Mouse (Mus musculus) cerebellum, postnatal 10 days (tissue): Measurements from ENCODE around the gene Gm20696.

Experiments
- DNase-seq, 2 experiments: peaks; one replicate each; pipeline ENCODE4 v3.0.0; 2021; ENCODE audit warnings: mixed read lengths in 2 of 2

Gm20696 gene

GRCm38 (mm10) chr6:99663232-99663631 is 3.4 kb downstream of the Gm20696 start:
- no peak for DNase-seq

GRCm38 (mm10) chr6:99660443-99660842 is 6.2 kb downstream of the Gm20696 start:
- DNase-seq, result no peak

- DNase-seq, result peak; percentile 32 to 37
These were observed 8.0 kb downstream of the Gm20696 start for GRCm38 (mm10) chr6:99658586-99658985.

- no peak for DNase-seq
These were observed 10.5 kb downstream of the Gm20696 start for GRCm38 (mm10) chr6:99656088-99656487.

DNA sequence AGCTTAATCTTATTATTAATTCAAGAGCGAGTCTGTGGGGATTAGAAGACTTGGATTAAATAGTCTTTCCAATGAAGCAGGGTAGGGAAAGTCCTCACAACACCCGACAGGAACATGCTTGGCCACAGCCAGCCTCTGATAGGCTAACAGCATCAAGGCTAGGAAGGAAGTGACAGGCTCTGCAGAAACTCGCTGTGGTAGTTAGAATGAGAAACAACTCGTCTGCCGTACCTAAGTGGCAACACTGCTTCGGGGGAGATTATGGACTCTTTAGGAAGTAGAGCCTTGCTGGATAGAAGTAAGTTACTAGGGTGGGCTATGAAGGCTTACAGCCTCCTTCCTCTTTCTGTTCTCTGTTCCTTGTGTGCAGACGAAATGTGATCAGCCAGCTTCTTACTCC is 11.1 kb downstream of the Gm20696 start:
- no peak for DNase-seq

- no peak for DNase-seq
These were observed 12.3 kb downstream of the Gm20696 start for GRCm38 (mm10) chr6:99654343-99654742.

DNA sequence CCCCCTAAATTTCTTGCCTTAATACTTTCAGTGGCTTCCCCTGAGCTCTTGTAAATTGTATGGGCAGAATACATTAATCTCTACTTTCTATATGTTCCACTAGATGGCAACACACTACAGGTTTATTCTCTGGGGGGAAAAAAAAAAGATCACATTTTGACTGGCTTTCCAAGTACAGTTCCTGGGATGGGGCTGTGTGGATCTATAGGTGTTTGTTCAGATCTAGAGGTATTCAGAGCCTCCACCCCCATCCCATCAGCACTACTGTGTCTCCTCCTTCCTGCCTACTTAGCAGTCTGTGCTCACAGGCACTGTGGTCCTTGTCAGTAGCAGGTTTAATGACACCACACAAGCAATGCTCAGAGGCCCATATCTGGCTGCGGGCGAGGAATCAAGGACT is 14.3 kb downstream of the Gm20696 start:
- peak in 1 of 2 experiments; percentile 26 for DNase-seq

DNA sequence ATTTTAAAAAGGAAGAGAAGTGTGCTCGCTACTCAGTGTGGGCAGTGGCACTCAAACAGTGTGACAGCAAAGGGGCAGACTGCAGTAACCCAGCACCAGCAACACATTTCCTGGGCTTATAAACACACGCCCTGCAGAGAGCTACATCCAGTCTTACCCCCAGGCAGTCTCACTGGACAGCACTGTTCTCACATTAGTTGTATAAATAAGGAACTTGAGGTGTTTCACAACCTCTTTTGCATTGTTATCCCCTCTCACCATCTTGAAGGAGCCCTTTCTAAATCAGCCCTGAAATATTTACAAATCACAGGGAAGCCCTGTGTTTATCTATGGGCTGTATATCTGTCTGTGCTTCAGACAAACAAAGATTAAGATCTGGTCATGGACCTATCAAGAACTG is 17.3 kb downstream of the Gm20696 start:
- DNase-seq, result no peak

- no peak for DNase-seq
These were observed 20.3 kb downstream of the Gm20696 start for GRCm38 (mm10) chr6:99646344-99646743.

GRCm38 (mm10) chr6:99644876-99645275 is 21.7 kb downstream of the Gm20696 start:
- DNase-seq, result no peak

GRCm38 (mm10) chr6:99644386-99644785 is 22.2 kb downstream of the Gm20696 start:
- no peak for DNase-seq

DNA sequence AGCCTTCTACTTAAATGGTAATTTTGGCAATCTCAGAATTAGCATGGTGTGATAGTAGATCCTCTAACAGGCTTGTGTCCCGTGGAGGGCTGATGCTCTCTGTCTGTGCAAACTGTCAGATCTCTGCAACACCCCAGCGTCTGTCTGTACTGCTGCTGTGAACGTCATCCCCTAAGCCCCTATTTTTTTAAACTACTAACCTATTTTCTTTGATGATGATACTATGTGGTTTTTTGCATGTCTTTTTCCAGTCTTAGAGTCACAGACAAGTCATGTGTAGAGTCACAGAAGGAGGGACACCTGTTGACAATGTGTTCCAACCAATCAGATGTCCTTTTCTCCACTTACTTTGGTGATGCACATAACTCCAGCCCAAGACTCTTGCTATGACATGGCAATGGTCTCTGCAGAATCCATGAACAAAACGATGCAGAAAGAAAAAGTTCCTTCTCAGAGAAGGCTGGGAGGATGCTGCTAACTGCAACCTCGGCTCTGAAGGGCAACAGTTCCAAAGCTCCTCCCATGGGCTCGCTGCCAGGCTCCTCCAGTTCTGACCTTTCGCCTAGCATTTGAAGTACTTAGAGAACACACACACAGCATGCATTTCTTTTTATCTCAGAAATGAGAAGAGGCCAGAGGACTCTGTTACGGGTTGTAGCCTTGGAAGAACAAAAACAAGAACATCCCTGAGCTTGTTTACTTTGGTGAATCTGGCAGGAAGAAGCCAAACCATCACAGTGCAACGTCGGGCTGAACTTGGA is 23.0 kb downstream of the Gm20696 start:
- DNase-seq, result peak in 1 of 2 experiments; percentile 32

- DNase-seq, result no peak
These were observed 29.1 kb downstream of the Gm20696 start for GRCm38 (mm10) chr6:99637456-99637855.

DNA sequence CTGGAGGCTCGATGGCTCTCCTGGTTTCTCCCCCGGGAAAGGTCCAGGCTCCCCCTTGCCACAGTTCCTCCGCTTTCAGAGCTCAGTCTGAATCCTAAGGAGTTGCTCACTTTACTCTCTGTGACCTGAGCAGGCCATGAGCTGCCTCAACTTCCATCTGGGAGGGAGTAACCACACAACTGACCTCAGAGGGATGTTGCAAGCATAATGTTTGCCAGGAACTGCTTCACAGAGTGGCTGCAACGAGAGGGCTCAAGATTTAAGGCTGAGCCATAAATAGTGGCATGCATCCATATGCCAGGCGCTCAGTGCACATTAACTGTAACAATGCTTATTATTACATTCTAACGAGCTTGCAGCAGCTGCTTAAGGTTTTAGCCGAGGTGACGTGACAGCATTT is 29.8 kb downstream of the Gm20696 start:
- DNase-seq, result no peak

- no peak for DNase-seq
These were observed 30.5 kb downstream of the Gm20696 start for GRCm38 (mm10) chr6:99636121-99636520.

GRCm38 (mm10) chr6:99632121-99632980 is 34.2 kb downstream of the Gm20696 start:
- DNase-seq, result peak in 1 of 2 experiments; percentile 51

DNA sequence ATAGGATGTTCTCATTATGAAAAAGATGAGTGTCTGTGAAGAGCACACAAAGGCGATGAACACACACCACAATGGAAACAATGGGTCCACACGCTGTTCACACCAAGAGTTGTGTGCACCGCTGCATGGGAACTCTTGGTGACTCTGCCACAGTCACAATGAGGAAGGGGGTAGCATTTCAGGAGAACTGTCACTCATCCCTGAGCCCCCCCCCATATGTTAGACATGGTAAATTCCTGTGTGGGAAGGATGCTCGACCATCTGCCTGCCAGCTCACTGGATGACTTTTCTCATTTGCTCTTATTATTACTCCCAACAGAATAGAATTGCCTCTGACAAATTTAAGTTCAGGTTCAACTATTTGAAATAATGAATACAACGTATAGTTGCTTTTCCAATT is 35.0 kb downstream of the Gm20696 start:
- DNase-seq, result no peak

DNA sequence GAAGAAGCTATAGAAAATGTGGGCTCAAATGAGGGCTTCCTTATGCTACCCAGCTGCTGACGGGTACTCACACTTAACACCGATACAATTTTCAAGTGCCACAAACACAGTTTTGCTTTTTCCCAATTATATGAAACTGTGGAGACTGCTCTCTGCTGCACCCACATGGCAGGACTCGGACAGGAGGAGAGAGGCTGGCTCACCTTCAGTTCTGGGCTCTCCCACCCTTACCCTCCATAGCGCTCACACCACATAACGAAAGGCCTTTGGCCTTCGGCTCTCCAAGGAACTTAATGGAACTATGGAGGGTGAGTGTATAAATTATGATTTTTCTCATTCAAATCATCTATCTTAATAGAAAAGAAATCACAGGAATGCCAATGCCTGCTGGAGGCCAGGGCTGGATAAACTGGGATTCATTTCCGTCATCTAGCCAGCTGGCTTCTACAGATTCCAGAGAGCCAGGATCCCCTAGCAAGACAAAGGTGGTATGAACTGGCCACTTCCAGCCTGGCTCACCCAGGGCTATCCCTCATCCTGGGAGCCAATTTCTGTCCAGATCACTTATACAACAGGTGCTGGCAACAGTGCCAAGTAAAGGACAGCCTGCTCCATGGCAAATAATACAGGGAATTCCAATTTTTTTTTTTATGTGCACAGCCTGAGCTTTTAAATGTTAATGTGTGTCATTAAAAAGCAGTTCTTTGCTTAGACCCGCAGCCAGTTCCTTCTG is 36.7 kb downstream of the Gm20696 start:
- peak; percentile 49 to 54 for DNase-seq

- no peak for DNase-seq
These were observed 40.2 kb downstream of the Gm20696 start for GRCm38 (mm10) chr6:99626347-99626746.

DNA sequence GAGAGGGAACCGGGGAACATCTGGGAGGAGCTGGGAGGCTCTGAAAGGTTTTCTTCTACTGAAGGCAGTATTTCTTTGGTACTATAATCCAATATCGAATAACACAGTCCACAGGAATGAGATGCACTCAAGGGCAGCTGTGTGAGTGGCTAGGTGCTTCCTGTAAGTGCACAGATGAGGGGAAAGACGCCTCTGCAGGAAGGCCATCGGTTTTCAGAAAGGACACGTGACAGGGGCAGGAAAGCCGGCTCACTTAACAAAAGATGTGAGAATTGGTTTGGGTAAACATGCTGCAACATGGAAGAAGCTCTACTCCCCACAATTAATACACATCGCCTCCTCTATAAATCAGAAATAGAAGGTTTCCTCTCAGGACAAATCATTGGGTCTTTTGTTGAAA is 40.8 kb downstream of the Gm20696 start:
- no peak for DNase-seq

GRCm38 (mm10) chr6:99625306-99625705 is 41.3 kb downstream of the Gm20696 start:
- DNase-seq, result no peak

DNA sequence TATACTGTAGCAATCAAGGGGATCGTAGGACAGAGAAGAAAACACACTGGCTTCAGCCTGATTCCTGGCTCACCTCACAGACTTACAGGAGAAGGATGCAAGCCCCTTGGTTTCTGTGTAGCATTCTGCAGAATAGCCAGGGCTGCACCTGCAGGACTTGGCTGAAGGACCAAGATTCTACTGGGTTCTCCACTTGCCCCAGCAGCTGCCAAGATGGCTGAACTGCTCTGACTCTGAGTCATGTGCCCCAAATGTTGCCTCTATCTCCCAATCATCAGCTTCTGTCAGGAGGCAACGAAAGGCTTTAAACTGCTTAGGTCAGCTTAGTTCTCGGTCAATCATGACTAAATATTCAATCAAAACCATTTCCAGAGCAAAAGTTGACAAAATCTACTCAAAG is 42.1 kb downstream of the Gm20696 start:
- no peak for DNase-seq

DNA sequence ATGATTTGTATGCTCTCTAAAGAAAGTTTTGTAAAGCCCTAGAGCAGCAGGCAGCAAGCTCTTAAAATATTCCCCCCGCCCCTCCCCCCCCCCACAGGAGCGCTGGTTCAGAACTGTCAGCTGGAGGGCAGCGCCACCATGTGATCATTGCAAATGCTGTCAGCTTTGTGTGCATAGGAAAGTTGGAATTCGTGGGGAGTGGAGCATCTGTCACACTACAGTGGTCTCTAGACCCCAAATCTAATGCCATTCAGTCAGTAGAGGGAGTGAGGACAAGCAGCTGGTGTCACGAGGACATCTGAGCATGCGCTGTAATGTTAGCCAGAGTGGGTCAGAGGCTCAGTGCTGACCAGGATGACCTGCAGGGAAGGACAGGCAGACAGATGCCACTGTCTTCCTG is 43.0 kb downstream of the Gm20696 start:
- DNase-seq, result peak; percentile 55 to 58
